Mouse (Mus musculus) stomach, postnatal 0 days (tissue): ENCODE measurements around the gene Fgf11.

Experiments used
- CTCF ChIP-seq: IDR thresholded peaks from 2 replicates; pipeline ENCODE4 v1.5.1; 2016; ENCODE audit warnings: antibody characterized with exemption, low read depth, mild to moderate bottlenecking, moderate library complexity
- EP300 ChIP-seq: optimal IDR thresholded peaks from 2 replicates; pipeline ENCODE3; 2016; ENCODE audit warnings: antibody characterized with exemption

DNA sequence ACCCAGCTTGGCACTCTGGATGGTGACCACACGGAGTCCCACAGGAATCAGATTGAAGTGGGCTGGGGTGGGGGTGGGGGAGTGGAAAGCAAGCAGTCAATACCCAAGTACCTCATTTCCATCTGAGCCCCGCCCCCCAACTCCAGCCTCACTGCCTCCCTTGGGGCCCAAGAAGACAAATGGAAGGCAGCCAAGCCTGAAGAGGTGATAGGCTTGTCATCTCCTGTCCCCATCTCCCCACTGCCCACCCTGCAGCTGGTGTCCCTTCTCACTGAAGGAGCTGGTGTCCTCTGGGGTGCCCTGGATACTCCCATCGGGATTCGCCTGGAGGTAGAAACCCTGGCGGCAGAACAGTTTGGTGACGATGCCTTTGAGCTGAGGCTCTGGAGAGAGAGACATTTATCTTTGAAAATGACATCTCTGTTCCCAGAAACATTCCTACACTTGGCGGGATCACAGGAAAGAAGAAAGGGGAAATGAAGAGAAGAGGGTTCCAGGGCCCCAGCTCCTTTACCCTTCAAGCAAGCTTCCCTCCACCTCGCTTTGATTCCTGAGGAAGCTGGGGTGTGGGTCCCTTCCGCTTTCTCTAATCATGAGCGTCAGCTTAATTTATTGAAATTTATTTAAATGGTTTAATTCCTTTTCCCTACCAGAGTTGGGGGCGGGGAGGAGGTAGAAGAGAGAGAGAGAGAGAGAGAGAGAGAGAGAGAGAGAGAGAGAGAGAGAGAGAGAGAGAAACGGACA, 2.1 kb downstream of the Fgf11 start:
- TF ChIP-seq EP300 (no peak), CTCF (0 out of 2 replicates have a peak, but pooled peaks have one; percentile 8)
